ENCODE assay signal across 20 mouse cellular contexts in genomic region chr17:45473667-45474066, GRCm38 (mm10). TPM values are rescaled to one million over a fixed set of nuclear protein-coding genes. Genes with fewer than 3 reads are reported as not detected.
A peak's percentile ranks its signal among the peaks of the same experiment; 100 is the strongest.
DNase-seq lines count a peak whose midpoint lies in the region; TF ChIP-seq lines count a peak whose summit lies in the region.
"Had no signal": no experiment of that assay in that cellular context is flagged by ENCODE, and none has a peak within 500 bp of the region (broad histone marks: within the 10 kb centered on the region; RNA-seq: fewer than 3 reads in every experiment).

No protein-coding gene starts in this region.

- H3K4me3 ChIP-seq in layer of hippocampus, adult 2 months: no peak overlapping the region; the same call in 1 of the 2 replicates
- H3K4me3 ChIP-seq in E14TG2a.4 (replicated peaks; ENCODE audit: low read length) (peak overlapping the region; percentile 73), ES-Bruce4 (ENCODE audit: low read depth, low read length) (0 out of 2 replicates have a peak overlapping the region, but pooled peaks have one; percentile 23)

- H3K9me3 ChIP-seq in E14TG2a.4 (ENCODE audit: low read length) (no peaks in the 10 kb centered on the region), ES-Bruce4 (replicated peaks; ENCODE audit: control insufficient read depth, insufficient read depth, low read length, poor library complexity, severe bottlenecking) (no peaks in the 10 kb centered on the region)
- H3K9me3 ChIP-seq: embryonic facial prominence, embryonic 10.5 days; forebrain, embryonic 13.5 days; heart, embryonic 15.5 days; hindbrain, embryonic 10.5 days; intestine, embryonic 15.5 days had no signal

- TF ChIP-seq POLR2A in ES-Bruce4 (IDR thresholded peaks at IDR 0.05; ENCODE audit: insufficient read depth, low read length): no peak

- peak overlapping the region; percentile 92 for H3K27ac ChIP-seq in layer of hippocampus, adult 2 months
- H3K27ac ChIP-seq in ES-Bruce4 (ENCODE audit: insufficient read depth, low read length): peak overlapping the region; percentile 92
- H3K27ac ChIP-seq: embryonic facial prominence, embryonic 10.5 days; forebrain, embryonic 13.5 days; heart, adult 2 months; heart, embryonic 15.5 days; hindbrain, embryonic 10.5 days; intestine, embryonic 15.5 days had no signal

- TF ChIP-seq EP300 in ES-Bruce4 (IDR thresholded peaks at IDR 0.05; ENCODE audit: insufficient read depth, low read depth, low read length): no peak

- no peak; the same call in 1 of the 2 replicates for TF ChIP-seq CTCF in layer of hippocampus, adult 2 months (conservative IDR thresholded peaks at IDR 0.05)
- no peak for TF ChIP-seq CTCF in E14TG2a.4 (conservative IDR thresholded peaks at IDR 0.05; ENCODE audit: low read length)
- TF ChIP-seq CTCF in ES-Bruce4 (IDR thresholded peaks at IDR 0.05; ENCODE audit: low read depth, low read length): no peak

- no peak for DNase-seq in layer of hippocampus, adult 2 months (ENCODE audit: low spot score in 2 of 2)
- DNase-seq in layer of hippocampus, adult 18-20 months (ENCODE audit: low spot score in 2 of 2): no peak
- peak; percentile 62 for DNase-seq in ZHBTc4 (ENCODE audit: low read depth, low spot score)
- no peak for DNase-seq in embryo, embryonic 11 days
- DNase-seq: adrenal gland, postnatal 10 days; cerebellum, adult 11 months; cerebellum, postnatal 36 days; forebrain, postnatal 0 days; gastrocnemius, postnatal 14 days; heart, adult 2 months had no signal

- no peaks in the 10 kb centered on the region for H3K27me3 ChIP-seq in E14TG2a.4 (ENCODE audit: insufficient read depth, low read length)
- no peaks in the 10 kb centered on the region for H3K27me3 ChIP-seq in ES-Bruce4 (ENCODE audit: control insufficient read depth, insufficient read depth, low read length, poor library complexity, severe bottlenecking)
- H3K27me3 ChIP-seq: forebrain, embryonic 13.5 days had no signal

- peak overlapping the region; percentile 51 for H3K9ac ChIP-seq in ES-Bruce4 (ENCODE audit: low read depth, poor library complexity, severe bottlenecking)
- H3K9ac ChIP-seq: intestine, embryonic 15.5 days had no signal

- H3K36me3 ChIP-seq in E14TG2a.4 (ENCODE audit: insufficient read depth, low read length): no peaks in the 10 kb centered on the region
- no peaks in the 10 kb centered on the region for H3K36me3 ChIP-seq in ES-Bruce4 (ENCODE audit: control insufficient read depth, insufficient read depth, low read length, poor library complexity, severe bottlenecking)
- H3K36me3 ChIP-seq: embryonic facial prominence, embryonic 10.5 days; heart, embryonic 15.5 days; hindbrain, embryonic 10.5 days; intestine, embryonic 15.5 days had no signal

- H3K4me1 ChIP-seq in E14TG2a.4 (replicated peaks; ENCODE audit: low read depth, low read length) (peaks cover 69% of the 10 kb centered on the region), ES-Bruce4 (ENCODE audit: control insufficient read depth, insufficient read depth, low read length) (peaks cover 7% of the 10 kb centered on the region)

RNA-seq across cellular contexts. Expression of gene Spats1, which starts 1.5 kb away (rescaled TPM):
- 1 to 10 TPM; 4.8 TPM for total RNA-seq in layer of hippocampus, adult 2 months (2021)
- 1 to 10 TPM; 4.4 to 4.7 TPM for total RNA-seq in layer of hippocampus, adult 18-20 months (2021)
- polyA plus RNA-seq in ES-Bruce4 (2011; ENCODE audit: insufficient read depth, insufficient read length, low read depth, missing spikeins): 3.0 and 3.2 TPM in 2 replicates
- total RNA-seq: gastrocnemius, adult 18-20 months had no signal
- polyA plus RNA-seq: heart, adult 2 months had no signal

RNA-seq across cellular contexts. Expression of gene Aars2, which starts 33.0 kb away (rescaled TPM):
- total RNA-seq in layer of hippocampus, adult 2 months (2021): 10 to 100 TPM; 25.2 to 26.3 TPM
- 10 to 100 TPM; 21.9 to 22.7 TPM for total RNA-seq in layer of hippocampus, adult 18-20 months (2021)
- polyA plus RNA-seq in ES-Bruce4 (2011; ENCODE audit: insufficient read depth, insufficient read length, low read depth, missing spikeins): 18.1 and 19.0 TPM in 2 replicates

RNA-seq across cellular contexts. Expression of gene Cdc5l, which starts 40.1 kb away (rescaled TPM):
- total RNA-seq in layer of hippocampus, adult 2 months (2021): 10 to 100 TPM; 55.7 to 57.5 TPM
- 10 to 100 TPM; 58.7 TPM for total RNA-seq in layer of hippocampus, adult 18-20 months (2021)
- 135 and 137 TPM in 2 replicates for polyA plus RNA-seq in ES-Bruce4 (2011; ENCODE audit: insufficient read depth, insufficient read length, low read depth, missing spikeins)

RNA-seq across cellular contexts. Expression of gene Tcte1, which starts 49.6 kb away (rescaled TPM):
- 1 to 10 TPM in 1 of 2 experiments, under 1 TPM in 1; 0.56 to 1.0 TPM for total RNA-seq in layer of hippocampus, adult 2 months (2021)
- 1 to 10 TPM in 1 of 2 experiments, under 1 TPM in 1; 0.91 to 1.6 TPM for total RNA-seq in layer of hippocampus, adult 18-20 months (2021)
- not detected in 2 replicates for polyA plus RNA-seq in ES-Bruce4 (2011; ENCODE audit: insufficient read depth, insufficient read length, low read depth, missing spikeins)
- total RNA-seq: adrenal gland, postnatal 10 days; adrenal gland, postnatal 4 days; gastrocnemius, adult 18-20 months; gastrocnemius, postnatal 14 days; heart, adult 2 months; heart, postnatal 25 days had no signal
